ENCODE assay signal across 21 mouse cellular contexts in genomic region chr17:32068381-32068780, GRCm38 (mm10). TPM values are rescaled to one million over a fixed set of nuclear protein-coding genes. Genes with fewer than 3 reads are reported as not detected.
"Had no signal": no experiment of that assay in that cellular context is flagged by ENCODE, and none has a peak within 500 bp of the region (broad histone marks: within the 10 kb centered on the region; RNA-seq: fewer than 3 reads in every experiment).

No protein-coding gene starts in this region.

- H3K27me3 ChIP-seq: liver, embryonic 13.5 days; lung, embryonic 15.5 days; neural tube, embryonic 13.5 days had no signal

- H3K4me1 ChIP-seq: lung, embryonic 15.5 days; neural tube, embryonic 13.5 days had no signal

- H3K36me3 ChIP-seq: liver, embryonic 13.5 days; lung, embryonic 15.5 days; neural tube, embryonic 13.5 days had no signal

- H3K9ac ChIP-seq: liver, embryonic 13.5 days; lung, embryonic 15.5 days; neural tube, embryonic 13.5 days had no signal

- H3K4me3 ChIP-seq: layer of hippocampus, adult 2 months; liver, embryonic 13.5 days; lung, embryonic 15.5 days; megakaryocyte, embryonic 14.5 days; midbrain, embryonic 10.5 days; neural tube, embryonic 13.5 days had no signal

- H3K9me3 ChIP-seq: liver, embryonic 13.5 days; lung, embryonic 15.5 days had no signal

- H3K27ac ChIP-seq: kidney, postnatal 0 days; layer of hippocampus, adult 2 months; liver, embryonic 13.5 days; lung, embryonic 15.5 days; midbrain, embryonic 10.5 days; neural tube, embryonic 13.5 days had no signal

- DNase-seq: kidney, adult 11 months; kidney, adult 8-10 months; kidney, postnatal 25 days; layer of hippocampus, adult 9-11 months; liver, embryonic 13.5 days; lung, adult 18-20 months; lung, postnatal 10 days; lung, postnatal 36 days; midbrain, embryonic 14.5 days; retina, postnatal 1 day; right cerebral cortex, postnatal 25 days; spleen, adult 18-20 months; thymus, adult 18-20 months; thymus, postnatal 36 days had no signal

- H3K4me2 ChIP-seq: liver, embryonic 13.5 days; lung, embryonic 15.5 days; neural tube, embryonic 13.5 days had no signal

RNA-seq across cellular contexts. Expression of gene Hsf2bp, which starts 32.2 kb away (rescaled TPM):
- total RNA-seq: neutrophil, adult 5-6 weeks had no signal
